Mouse (Mus musculus) adrenal gland, adult (tissue): ENCODE results near the gene Brf1.
A peak's percentile ranks its signal among the peaks of the same experiment; 100 is the strongest.

Experiments
- DNase-seq, 2 experiments: peaks; one replicate each; pipeline ENCODE4 v3.0.0; 2022 to 2023; ENCODE audit warnings: low spot score in 1 of 2; ENCODE audit not compliant: inconsistent age in 2 of 2

The Brf1 gene

GRCm38 (mm10) chr12:112940710-112941109 lies 59.8 kb downstream of the Brf1 start:
- DNase-seq: no peak

GRCm38 (mm10) chr12:112940238-112940637 lies 60.3 kb downstream of the Brf1 start:
- DNase-seq: no peak

- no peak for DNase-seq
These were observed 61.5 kb downstream of the Brf1 start for GRCm38 (mm10) chr12:112938873-112939565.

GRCm38 (mm10) chr12:112938366-112938765 lies 62.1 kb downstream of the Brf1 start:
- DNase-seq: no peak

- DNase-seq: no peak
These were observed 62.6 kb downstream of the Brf1 start for GRCm38 (mm10) chr12:112937906-112938305.

GRCm38 (mm10) chr12:112932647-112933046 lies 67.9 kb downstream of the Brf1 start:
- DNase-seq: no peak

- peak in 1 of 2 experiments; percentile 71 for DNase-seq
These were observed 70.7 kb downstream of the Brf1 start, which contains the start of gene Jag2 for GRCm38 (mm10) chr12:112929562-112930352. TSS of gene Jag2 (minus strand) at chr12:112929776.

GRCm38 (mm10) chr12:112928401-112929241 lies 71.9 kb downstream of the Brf1 start:
- DNase-seq: peak in 1 of 2 experiments; percentile 57

- DNase-seq: no peak
These were observed 73.2 kb downstream of the Brf1 start for GRCm38 (mm10) chr12:112927265-112927664.

GRCm38 (mm10) chr12:112925950-112926349 lies 74.6 kb downstream of the Brf1 start:
- DNase-seq: no peak

- DNase-seq: no peak
These were observed 78.0 kb downstream of the Brf1 start for GRCm38 (mm10) chr12:112922541-112922940.

- no peak for DNase-seq
These were observed 79.0 kb downstream of the Brf1 start for GRCm38 (mm10) chr12:112921518-112921917.

- no peak for DNase-seq
These were observed 82.6 kb downstream of the Brf1 start for GRCm38 (mm10) chr12:112917906-112918305.

GRCm38 (mm10) chr12:112917486-112917885 lies 83.0 kb downstream of the Brf1 start:
- DNase-seq: peak in 1 of 2 experiments; percentile 60

- no peak for DNase-seq
These were observed 83.7 kb downstream of the Brf1 start for GRCm38 (mm10) chr12:112916698-112917400.

GRCm38 (mm10) chr12:112915587-112915986 lies 84.9 kb downstream of the Brf1 start:
- no peak for DNase-seq

- peak in 1 of 2 experiments; percentile 55 for DNase-seq
These were observed 86.0 kb downstream of the Brf1 start for GRCm38 (mm10) chr12:112914527-112914926.

GRCm38 (mm10) chr12:112912951-112913745 lies 87.4 kb downstream of the Brf1 start:
- DNase-seq: no peak

GRCm38 (mm10) chr12:112911701-112912100 lies 88.8 kb downstream of the Brf1 start:
- DNase-seq: no peak
